Mouse (Mus musculus) hindbrain, embryonic 10.5 days (tissue): ENCODE results near the gene Ube2g2. TPM values are rescaled to one million over a fixed set of nuclear protein-coding genes. Genes with fewer than 3 reads are reported as not detected.

Source experiments
- DNase-seq: peaks from one replicate; pipeline ENCODE4 v3.0.0-alpha.2; 2017; ENCODE audit warnings: low spot score
- H3K27ac ChIP-seq: fragments of 300-500 bp; sonication (generic); 2 replicates; pipeline ENCODE4 v1.5.1; 2016; ENCODE audit warnings: mild to moderate bottlenecking, moderate library complexity
- H3K27me3 ChIP-seq: fragments of 300-500 bp; sonication (generic); 2 replicates; pipeline ENCODE4 v1.6.1; 2016; ENCODE audit warnings: mild to moderate bottlenecking; ENCODE audit not compliant: poor library complexity, insufficient read depth, severe bottlenecking
- H3K36me3 ChIP-seq: fragments of 300-500 bp; sonication (generic); 2 replicates; pipeline ENCODE4 v1.6.1; 2016; ENCODE audit warnings: mild to moderate bottlenecking, moderate library complexity
- H3K4me1 ChIP-seq: fragments of 300-500 bp; sonication (generic); replicated peaks from 2 replicates; pipeline ENCODE4 v1.6.1; 2016; ENCODE audit warnings: mild to moderate bottlenecking
- H3K4me3 ChIP-seq: fragments of 300-500 bp; sonication (generic); 2 replicates; pipeline ENCODE4 v1.5.1; 2016; ENCODE audit warnings: mild to moderate bottlenecking, moderate library complexity
- H3K9me3 ChIP-seq: fragments of 300-500 bp; sonication (generic); 2 replicates; pipeline ENCODE4 v1.6.1; 2016; ENCODE audit warnings: mild to moderate bottlenecking, moderate library complexity
- WGBS: fragments of 180-500 bp; shearing (Covaris S2); methylation state at CpG from one replicate; pipeline ENCODE4 v1.1.7; 2016; 5-methylcytosine and 5-hydroxymethylcytosine counted together
- polyA plus RNA-seq: library from polyadenylated mRNA; unstranded; fragments of >200 nt; fragmentation: Nextera tagmentation; extraction: Ambion mirVana; gene quantifications from 2 replicates; pipeline ENCODE4 v1.2.1, GENCODE M21; 2016

Ube2g2 gene
- polyA plus RNA-seq, 1 experiment from 2014 or later: 103 TPM

DNA sequence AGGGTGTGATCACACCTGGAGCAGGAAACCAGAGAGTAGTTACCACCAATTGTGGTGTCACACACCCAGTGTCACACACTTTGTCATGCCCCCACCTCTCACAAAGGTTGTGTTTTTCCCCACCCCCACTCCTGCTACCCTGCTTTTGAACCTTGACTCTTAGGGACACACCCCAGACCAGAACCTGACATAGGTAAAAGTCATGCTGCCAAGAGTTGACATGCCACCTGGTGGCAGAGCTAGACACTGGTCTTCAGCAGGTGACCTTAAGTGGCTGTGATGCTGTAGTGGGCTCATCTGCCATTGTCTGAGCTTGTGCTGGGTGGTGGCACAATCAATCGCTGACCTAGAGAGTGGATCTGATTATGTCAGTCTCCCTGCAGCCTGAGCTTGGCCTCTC, 7.9 kb downstream of the Ube2g2 start:
- Histone ChIP-seq H3K27me3 (no peaks in the 10 kb centered on the region), H3K4me3 (no peak overlapping the region), H3K4me1 (peaks cover 5% of the 10 kb centered on the region), H3K9me3 (no peaks in the 10 kb centered on the region), H3K36me3 (peaks cover 62% of the 10 kb centered on the region), H3K27ac (no peak overlapping the region)
- 90% methylated on average over 1 of the region's 1 CpGs for WGBS
- no peak for DNase-seq

DNA sequence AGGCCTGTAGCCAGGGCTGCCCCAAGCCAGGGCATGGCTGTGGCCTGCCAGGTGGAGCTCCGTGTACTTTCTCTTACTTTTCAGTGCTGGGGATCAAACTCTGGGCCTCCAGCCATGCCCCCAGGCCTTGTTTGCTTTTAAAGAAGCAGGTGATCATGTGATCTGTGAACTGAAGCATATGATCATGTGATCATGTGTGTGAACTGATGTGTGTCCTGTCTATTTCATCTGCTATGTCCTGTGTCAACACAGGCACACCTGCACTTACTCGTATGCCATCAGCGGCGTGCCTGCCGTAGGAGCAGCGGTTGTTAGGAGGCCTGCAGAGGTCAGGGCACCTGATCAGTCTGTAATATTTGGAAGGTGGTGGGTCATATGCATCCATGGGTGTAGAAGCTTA, 11.9 kb downstream of the Ube2g2 start:
- WGBS: 87% methylated on average over 6 of the region's 6 CpGs
- H3K36me3 ChIP-seq: peaks cover 78% of the 10 kb centered on the region
- H3K9me3 ChIP-seq: no peaks in the 10 kb centered on the region
- DNase-seq: no peak
- no peak overlapping the region for H3K27ac ChIP-seq
- H3K27me3 ChIP-seq: no peaks in the 10 kb centered on the region
- H3K4me1 ChIP-seq: 0 out of 2 replicates have a peak, but pooled peaks cover 3% of the 10 kb centered on the region
- H3K4me3 ChIP-seq: no peak overlapping the region

DNA sequence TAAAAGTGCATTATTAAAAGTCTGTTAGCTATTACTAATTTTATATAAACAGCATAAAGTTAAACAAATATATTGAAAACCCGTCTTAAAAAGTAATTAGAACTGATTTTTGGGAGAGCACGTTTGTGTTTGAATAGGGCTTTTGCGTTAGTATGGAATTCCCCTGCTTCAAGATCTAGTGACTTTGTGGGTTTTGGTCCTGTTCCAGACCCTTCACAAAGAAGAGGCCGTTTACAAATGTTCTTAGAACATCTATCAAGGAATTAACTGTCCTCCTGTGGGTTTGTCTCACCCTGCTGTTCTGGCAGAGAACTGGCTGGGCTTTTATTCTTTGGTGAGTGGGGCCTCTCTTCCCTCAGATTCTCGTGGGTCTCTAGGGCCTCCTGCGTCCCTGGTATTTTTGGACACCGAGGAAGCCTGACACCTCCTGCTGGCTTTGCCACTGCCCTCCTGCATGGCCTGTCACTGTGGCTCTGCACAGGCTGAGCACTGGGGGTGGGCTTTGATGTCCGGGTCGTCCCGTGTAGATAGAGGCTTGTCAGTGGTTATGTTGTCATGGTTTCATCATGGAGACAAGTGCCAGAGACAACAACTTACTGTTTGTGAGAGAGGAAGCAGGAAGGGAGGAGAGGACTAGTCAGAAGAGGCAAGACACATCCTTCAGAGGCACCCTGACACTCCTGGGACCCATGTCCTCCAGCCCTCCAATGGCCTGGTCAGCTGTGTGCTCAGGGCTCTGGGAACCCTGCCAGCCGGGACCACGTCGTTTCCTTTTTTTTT, 12.6 kb downstream of the Ube2g2 start:
- Histone ChIP-seq H3K27ac (no peak overlapping the region), H3K9me3 (no peaks in the 10 kb centered on the region), H3K4me1 (0 out of 2 replicates have a peak, but pooled peaks cover 4% of the 10 kb centered on the region), H3K27me3 (no peaks in the 10 kb centered on the region), H3K36me3 (peaks cover 81% of the 10 kb centered on the region), H3K4me3 (no peak overlapping the region)
- 80% methylated on average over 13 of the region's 13 CpGs for WGBS
- no peak for DNase-seq

DNA sequence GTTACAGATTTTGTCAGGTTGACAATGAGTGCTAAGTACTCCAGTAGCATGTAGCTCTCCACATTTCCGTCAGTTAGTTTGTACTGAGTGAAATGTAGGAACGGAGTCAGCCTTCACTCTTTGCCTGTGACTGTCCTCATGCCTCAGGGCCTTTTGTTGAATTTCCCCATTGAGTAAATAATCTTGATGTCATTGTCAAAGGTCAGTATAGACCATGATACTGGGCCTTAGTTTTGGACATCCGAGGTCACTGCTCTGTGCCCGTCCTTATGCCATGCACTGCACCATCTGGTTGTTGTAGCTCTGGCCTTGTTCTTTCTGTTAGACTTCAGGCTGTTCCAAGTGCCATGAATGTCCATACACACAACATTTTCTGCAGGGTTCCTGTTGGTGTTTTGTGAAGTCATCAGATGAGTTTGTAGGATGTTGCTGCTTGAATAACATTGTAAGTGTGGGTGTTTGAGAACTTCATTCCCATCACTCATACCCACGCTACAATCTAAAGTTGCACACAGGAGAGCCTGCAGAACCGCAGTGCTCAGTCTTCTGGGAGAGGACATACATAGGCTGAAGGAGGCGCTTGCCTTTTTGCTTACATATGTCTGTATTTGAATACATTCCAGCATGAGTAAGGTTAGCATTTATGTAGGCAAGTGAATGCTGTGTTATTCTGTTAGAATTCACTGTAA, 14.3 kb downstream of the Ube2g2 start:
- H3K4me1 ChIP-seq: 0 out of 2 replicates have a peak, but pooled peaks cover 4% of the 10 kb centered on the region
- peaks cover 93% of the 10 kb centered on the region for H3K36me3 ChIP-seq
- no peaks in the 10 kb centered on the region for H3K9me3 ChIP-seq
- H3K4me3 ChIP-seq: no peak overlapping the region
- 90% methylated on average over 7 of the region's 7 CpGs for WGBS
- H3K27me3 ChIP-seq: no peaks in the 10 kb centered on the region
- H3K27ac ChIP-seq: no peak overlapping the region
- DNase-seq: no peak

DNA sequence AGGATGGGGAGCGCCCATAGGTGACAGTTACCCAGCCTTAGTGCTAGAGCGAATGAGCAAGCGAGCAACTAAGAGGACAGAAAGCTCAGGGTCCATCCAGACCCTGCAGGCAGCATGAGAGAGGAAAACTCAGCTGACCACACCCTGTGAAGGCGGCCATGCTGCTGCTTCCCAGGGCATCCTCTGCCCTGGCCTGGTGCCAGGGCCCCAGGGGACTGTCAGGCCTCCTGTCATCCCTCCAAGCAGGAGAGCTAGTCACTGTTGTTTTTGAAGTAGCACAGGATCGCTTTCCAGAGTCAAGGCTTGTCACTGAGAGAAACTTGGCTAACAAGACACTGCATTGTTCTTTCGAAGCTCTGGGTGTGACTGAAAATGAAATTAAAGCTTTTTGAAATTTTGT, 16.9 kb downstream of the Ube2g2 start:
- WGBS: 87% methylated on average over 6 of the region's 6 CpGs
- Histone ChIP-seq H3K9me3 (no peaks in the 10 kb centered on the region), H3K36me3 (peaks cover 93% of the 10 kb centered on the region), H3K27me3 (no peaks in the 10 kb centered on the region), H3K4me1 (0 out of 2 replicates have a peak, but pooled peaks cover 4% of the 10 kb centered on the region), H3K4me3 (no peak overlapping the region), H3K27ac (no peak overlapping the region)
- no peak for DNase-seq

DNA sequence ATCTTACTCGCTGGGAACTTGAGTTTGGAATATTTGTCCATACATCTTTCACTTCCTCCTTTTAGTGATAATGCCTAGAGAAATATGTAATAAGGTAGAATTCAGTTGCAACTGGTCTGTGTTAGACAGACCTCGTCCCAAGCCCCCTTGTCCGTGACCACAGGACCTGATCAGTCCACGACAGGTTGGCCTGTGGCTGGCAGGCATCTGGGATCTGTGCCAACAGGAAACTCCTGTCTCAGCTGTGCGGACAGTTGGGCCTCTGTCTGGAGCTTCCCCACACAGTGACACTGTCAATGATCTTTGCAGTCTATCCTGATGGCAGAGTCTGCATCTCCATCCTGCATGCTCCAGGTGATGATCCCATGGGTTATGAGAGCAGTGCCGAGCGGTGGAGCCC, 21.1 kb downstream of the Ube2g2 start:
- Histone ChIP-seq H3K9me3 (no peaks in the 10 kb centered on the region), H3K36me3 (peaks cover 86% of the 10 kb centered on the region)

DNA sequence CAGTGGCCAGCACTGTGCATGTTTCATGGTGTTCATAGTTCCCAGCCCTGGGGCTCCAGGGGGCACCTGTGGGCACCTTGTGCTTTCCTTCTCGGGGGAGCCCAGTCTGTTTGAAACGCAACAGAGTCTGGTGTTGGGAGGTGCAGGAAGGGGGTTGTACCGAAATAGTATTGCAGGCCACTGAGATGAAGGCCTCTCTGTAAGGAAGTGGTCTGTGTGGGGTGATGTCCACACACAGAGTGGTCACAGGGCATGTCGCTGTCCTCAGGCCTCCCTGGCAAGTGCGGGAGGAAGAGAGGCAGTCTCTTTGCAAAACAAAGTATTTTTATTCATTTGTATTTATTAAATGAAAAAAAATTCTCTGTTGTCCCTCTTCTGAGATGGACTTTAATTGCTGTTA, 23.5 kb downstream of the Ube2g2 start:
- Histone ChIP-seq H3K4me1 (peaks cover 8% of the 10 kb centered on the region; the same call in 1 of the 2 replicates), H3K36me3 (peaks cover 65% of the 10 kb centered on the region), H3K9me3 (no peaks in the 10 kb centered on the region), H3K27me3 (no peaks in the 10 kb centered on the region), H3K4me3 (no peak overlapping the region), H3K27ac (no peak overlapping the region)
- 93% methylated on average over 5 of the region's 5 CpGs for WGBS
- no peak for DNase-seq

More for the DNA sequence above, 21.1 kb downstream of the Ube2g2 start:
- Histone ChIP-seq H3K27me3 (no peaks in the 10 kb centered on the region), H3K4me3 (no peak overlapping the region), H3K27ac (no peak overlapping the region), H3K4me1 (0 out of 2 replicates have a peak, but pooled peaks cover 4% of the 10 kb centered on the region)
- WGBS: 93% methylated on average over 7 of the region's 7 CpGs
- DNase-seq: no peak

DNA sequence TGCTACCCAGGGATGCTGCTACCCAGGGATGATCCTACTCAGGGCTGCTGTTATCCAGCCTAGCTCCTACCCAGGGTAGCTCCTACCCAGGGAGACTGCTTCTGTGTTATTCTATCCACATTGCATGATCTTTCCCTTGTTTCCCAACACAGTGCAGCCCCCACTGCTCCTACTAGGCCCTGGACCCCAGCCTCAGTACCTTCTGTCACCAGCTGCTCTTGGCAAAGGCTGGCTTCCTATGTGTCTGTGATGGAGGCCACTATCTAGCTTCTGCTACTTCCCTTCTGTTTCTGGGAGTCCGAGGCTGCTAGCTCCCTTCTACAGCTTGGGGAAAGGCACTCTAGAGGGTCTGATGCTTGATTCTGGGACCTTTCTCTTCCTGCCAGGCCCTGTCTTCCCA, 25.4 kb downstream of the Ube2g2 start:
- no peak overlapping the region for H3K4me3 ChIP-seq
- whole genome bisulfite sequencing: 78% methylated on average over 1 of the region's 1 CpGs

DNA sequence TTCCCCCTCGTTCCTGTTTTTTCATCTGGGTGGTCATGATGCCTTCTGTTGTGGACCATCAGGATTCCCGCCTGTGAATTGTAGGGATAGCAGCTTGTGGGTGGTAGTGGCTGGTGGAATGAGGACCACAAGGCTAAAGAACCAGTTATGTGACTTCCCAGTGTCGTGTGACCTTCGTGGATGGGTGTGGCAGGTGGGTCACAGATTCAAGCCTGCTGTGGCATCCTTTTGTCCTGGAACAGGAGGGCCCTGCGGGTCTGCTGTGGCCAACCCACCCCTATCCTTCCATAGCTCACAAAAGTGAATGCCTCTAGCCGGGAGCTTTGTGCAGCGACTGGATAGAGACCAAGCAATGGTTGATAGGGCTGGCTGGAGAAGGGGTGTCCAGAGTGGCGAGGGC, 25.8 kb downstream of the Ube2g2 start:
- no peaks in the 10 kb centered on the region for H3K27me3 ChIP-seq
- WGBS: 83% methylated on average over 8 of the region's 8 CpGs
- no peak for DNase-seq
- H3K4me3 ChIP-seq: no peak overlapping the region
- no peaks in the 10 kb centered on the region for H3K9me3 ChIP-seq
- peaks cover 8% of the 10 kb centered on the region; the same call in 1 of the 2 replicates for H3K4me1 ChIP-seq
- peaks cover 45% of the 10 kb centered on the region for H3K36me3 ChIP-seq
- H3K27ac ChIP-seq: no peak overlapping the region

More for the DNA sequence above, 25.4 kb downstream of the Ube2g2 start:
- Histone ChIP-seq H3K36me3 (peaks cover 48% of the 10 kb centered on the region), H3K27me3 (no peaks in the 10 kb centered on the region), H3K9me3 (no peaks in the 10 kb centered on the region), H3K4me1 (peaks cover 8% of the 10 kb centered on the region; the same call in 1 of the 2 replicates), H3K27ac (peak overlapping the region; percentile 29; the same call in 1 of the 2 replicates)
- DNase-seq: no peak

DNA sequence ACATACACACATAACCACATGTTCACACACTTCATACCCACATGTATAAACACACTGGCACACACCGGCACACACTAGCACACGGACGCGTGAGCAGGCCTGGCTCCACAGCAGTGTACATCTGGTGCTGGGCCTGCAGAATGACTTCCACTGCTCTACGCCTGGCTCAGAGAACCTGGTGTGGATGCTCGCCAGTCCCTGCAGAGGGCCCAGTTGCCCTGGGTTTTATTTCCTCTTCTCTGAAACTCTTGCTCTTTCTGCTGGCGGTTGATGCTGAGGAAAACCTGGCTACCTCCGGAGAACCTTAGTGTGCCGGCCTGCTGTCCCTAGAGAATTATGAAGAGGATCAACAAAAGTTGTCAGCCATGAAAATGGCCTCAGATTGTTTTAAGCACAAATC, 30.0 kb downstream of the Ube2g2 start:
- Histone ChIP-seq H3K27me3 (no peaks in the 10 kb centered on the region), H3K4me1 (peaks cover 8% of the 10 kb centered on the region; the same call in 1 of the 2 replicates), H3K27ac (no peak overlapping the region), H3K4me3 (no peak overlapping the region), H3K9me3 (no peaks in the 10 kb centered on the region), H3K36me3 (peaks cover 3% of the 10 kb centered on the region; the same call in 1 of the 2 replicates)
- WGBS: 89% methylated on average over 9 of the region's 9 CpGs
- DNase-seq: no peak

DNA sequence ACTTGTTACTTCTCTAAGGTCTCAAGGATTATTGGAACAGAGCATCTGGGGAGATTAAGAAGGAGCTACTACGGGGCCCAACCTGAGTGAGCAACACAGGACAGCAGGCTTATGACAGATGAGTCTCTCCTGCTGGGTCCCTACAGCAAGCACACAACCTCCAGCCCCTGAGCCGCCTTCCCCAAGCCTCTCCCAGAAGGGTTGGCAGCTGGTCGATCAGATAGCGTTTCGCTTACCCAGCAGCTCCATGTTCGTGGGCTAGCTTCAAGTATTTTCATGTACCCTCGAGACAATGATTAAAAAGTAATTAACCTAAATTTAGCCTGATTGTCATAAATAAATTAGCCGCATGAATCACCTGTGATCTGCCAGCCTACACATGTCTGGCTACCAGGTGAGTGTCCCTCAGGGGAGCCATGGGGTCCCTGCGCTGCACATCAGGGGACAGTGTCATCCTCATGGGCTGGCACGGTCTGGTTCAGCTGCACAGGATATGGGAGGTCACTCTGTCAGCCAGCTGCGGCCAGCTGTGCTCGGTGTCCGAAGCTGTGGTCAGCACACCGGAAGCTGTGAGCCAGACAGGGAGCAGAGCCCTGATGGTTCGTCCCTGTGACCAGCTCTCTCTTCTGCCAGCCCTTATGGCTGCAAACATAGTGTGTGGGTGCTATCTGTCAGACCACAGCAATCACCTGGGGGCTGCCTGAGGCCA, 36.4 kb downstream of the Ube2g2 start:
- Histone ChIP-seq H3K27me3 (peaks cover under 1% of the 10 kb centered on the region; the same call in 1 of the 2 replicates), H3K9me3 (peaks cover 10% of the 10 kb centered on the region; the same call in 1 of the 2 replicates), H3K4me3 (no peak overlapping the region), H3K36me3 (no peaks in the 10 kb centered on the region), H3K4me1 (0 out of 2 replicates have a peak, but pooled peaks cover 4% of the 10 kb centered on the region), H3K27ac (no peak overlapping the region)
- DNase-seq: no peak
- WGBS: 80% methylated on average over 15 of the region's 15 CpGs

DNA sequence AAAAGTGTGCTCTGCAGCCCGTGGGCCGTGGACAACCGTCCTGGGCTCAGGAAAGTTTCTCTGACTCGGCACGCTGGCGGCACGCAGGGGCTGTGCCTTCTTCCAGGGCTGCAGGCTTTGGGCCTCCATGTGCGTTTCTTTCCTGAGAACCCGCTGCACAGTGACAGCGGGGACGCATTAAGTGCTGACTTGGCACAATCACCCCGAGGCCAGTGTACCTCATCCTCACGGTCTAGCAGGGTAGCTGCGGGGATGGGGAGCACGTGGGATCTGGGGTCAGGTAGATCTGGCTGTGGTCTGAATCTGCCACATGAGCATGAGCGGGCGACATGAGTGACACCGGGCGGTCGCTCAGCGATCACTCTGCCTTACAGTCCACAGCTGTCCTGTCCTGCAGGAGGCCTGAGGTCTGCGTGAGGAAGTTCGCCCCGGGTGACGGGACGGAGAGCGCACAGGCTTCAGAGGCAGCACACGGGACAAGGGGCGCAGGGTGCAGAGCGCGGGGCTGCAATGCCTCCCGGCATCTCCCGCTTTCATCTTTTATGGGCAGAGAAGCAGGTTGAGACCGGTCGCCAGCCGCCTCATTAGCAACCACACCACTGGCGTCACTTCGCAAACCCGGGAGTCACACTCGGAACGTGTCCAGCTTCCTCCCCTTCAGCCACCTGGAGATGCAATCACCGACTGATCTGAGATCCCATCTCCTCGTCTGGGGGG, 42.0 kb downstream of the Ube2g2 start:
- Histone ChIP-seq H3K4me1 (0 out of 2 replicates have a peak, but pooled peaks cover 3% of the 10 kb centered on the region), H3K36me3 (no peaks in the 10 kb centered on the region), H3K4me3 (no peak overlapping the region), H3K27ac (no peak overlapping the region), H3K27me3 (peaks cover 12% of the 10 kb centered on the region), H3K9me3 (peaks cover 10% of the 10 kb centered on the region; the same call in 1 of the 2 replicates)
- no peak for DNase-seq
- 60% methylated on average over 43 of the region's 43 CpGs for WGBS
